Mouse (Mus musculus): Measurements from ENCODE around the gene Slc44a1. TPM values are rescaled to one million over a fixed set of nuclear protein-coding genes. Genes with fewer than 3 reads are reported as not detected.

Slc44a1 gene
- polyA plus RNA-seq, 1 experiment from 2014 or later = 8.9 TPM

GRCm38 (mm10) chr4:53516011-53516532 is 75.9 kb downstream of the Slc44a1 start:
- no peaks in the 10 kb centered on the region for H3K27me3 ChIP-seq
- no peak for DNase-seq
- no peak overlapping the region for H3K4me3 ChIP-seq (replicated peaks)
- peaks cover 20% of the 10 kb centered on the region for H3K4me1 ChIP-seq (replicated peaks)
- no peak for ATAC-seq (ENCODE audit: low read depth)
- H3K9me3 ChIP-seq (replicated peaks) = no peaks in the 10 kb centered on the region
- no peak overlapping the region for H3K27ac ChIP-seq
- H3K9ac ChIP-seq = no peak overlapping the region
- H3K4me2 ChIP-seq = no peak overlapping the region
- WGBS (ENCODE audit: insufficient replicate concordance) = 51% methylated on average over 6 of the region's 6 CpGs
- no peaks in the 10 kb centered on the region for H3K36me3 ChIP-seq

DNA sequence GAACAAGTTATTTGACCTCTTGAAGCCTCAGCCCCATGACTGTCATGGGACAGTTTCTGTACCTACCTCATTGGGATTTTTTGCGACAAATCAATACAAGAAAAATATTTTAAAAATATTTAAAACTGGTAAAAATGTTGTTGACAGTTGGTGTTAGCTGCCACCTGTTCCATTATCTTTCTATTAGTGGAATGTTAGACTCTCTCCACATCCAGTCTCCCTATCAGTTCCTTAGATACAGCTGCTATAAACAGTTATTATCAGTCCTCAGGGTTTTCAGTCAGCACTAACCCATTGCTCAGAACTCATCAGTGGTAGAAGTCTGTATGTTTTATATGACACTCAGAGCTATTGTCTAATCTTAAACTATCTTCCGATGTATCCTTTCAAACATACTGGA is 79.2 kb downstream of the Slc44a1 start:
- ATAC-seq (ENCODE audit: low read depth) (no peak), DNase-seq (no peak)
- Histone ChIP-seq H3K4me3 (replicated peaks) (no peak overlapping the region), H3K27ac (no peak overlapping the region), H3K27me3 (no peaks in the 10 kb centered on the region), H3K4me2 (no peak overlapping the region), H3K9ac (no peak overlapping the region), H3K36me3 (no peaks in the 10 kb centered on the region), H3K9me3 (replicated peaks) (no peaks in the 10 kb centered on the region), H3K4me1 (replicated peaks) (no peaks in the 10 kb centered on the region)
- WGBS (ENCODE audit: insufficient replicate concordance) = 80% methylated on average over 2 of the region's 2 CpGs

- H3K27me3 ChIP-seq = no peaks in the 10 kb centered on the region
- ATAC-seq (ENCODE audit: low read depth) (no peak), DNase-seq (no peak)
- no peaks in the 10 kb centered on the region for H3K9me3 ChIP-seq (replicated peaks)
- no peak overlapping the region for H3K27ac ChIP-seq
- no peak overlapping the region for H3K9ac ChIP-seq
- H3K4me3 ChIP-seq (replicated peaks) = no peak overlapping the region
- 0 out of 2 replicates have a peak, but pooled peaks cover 3% of the 10 kb centered on the region for H3K4me1 ChIP-seq (replicated peaks)
- no peak overlapping the region for H3K4me2 ChIP-seq
- 74% methylated on average over 8 of the region's 8 CpGs for WGBS (ENCODE audit: insufficient replicate concordance)
- no peaks in the 10 kb centered on the region for H3K36me3 ChIP-seq
These were observed 80.8 kb downstream of the Slc44a1 start for GRCm38 (mm10) chr4:53521028-53521427.

GRCm38 (mm10) chr4:53522655-53523054 is 82.4 kb downstream of the Slc44a1 start:
- H3K36me3 ChIP-seq = no peaks in the 10 kb centered on the region
- 49% methylated on average over 8 of the region's 8 CpGs for WGBS (ENCODE audit: insufficient replicate concordance)
- H3K27me3 ChIP-seq = no peaks in the 10 kb centered on the region
- no peak overlapping the region for H3K27ac ChIP-seq
- H3K9ac ChIP-seq = no peak overlapping the region
- no peak overlapping the region for H3K4me2 ChIP-seq
- no peak for DNase-seq
- ATAC-seq (ENCODE audit: low read depth) = no peak
- H3K4me1 ChIP-seq (replicated peaks) = 0 out of 2 replicates have a peak, but pooled peaks cover 3% of the 10 kb centered on the region
- H3K9me3 ChIP-seq (replicated peaks) = no peaks in the 10 kb centered on the region
- H3K4me3 ChIP-seq (replicated peaks) = no peak overlapping the region

DNA sequence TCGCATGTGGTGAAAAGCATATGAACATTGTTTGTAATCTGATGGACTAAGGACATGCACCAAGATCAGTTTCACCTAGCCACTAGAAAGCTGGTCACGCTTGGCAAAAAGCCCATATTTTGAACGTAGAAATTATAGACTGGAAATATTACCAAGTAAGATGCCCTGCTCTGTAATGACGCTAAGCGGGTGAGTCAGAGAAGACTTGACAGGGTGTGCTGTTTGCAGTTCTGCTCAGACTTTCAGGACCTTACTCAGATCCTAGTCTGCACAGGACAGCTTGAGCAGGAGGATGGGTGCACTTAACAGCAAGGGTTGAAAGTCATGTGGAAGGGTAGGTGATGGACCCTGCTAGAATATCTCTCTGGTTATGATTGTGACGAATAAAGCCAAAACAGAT is 85.3 kb downstream of the Slc44a1 start:
- 79% methylated on average over 6 of the region's 6 CpGs for WGBS (ENCODE audit: insufficient replicate concordance)
- Histone ChIP-seq H3K4me1 (replicated peaks) (0 out of 2 replicates have a peak, but pooled peaks cover 3% of the 10 kb centered on the region), H3K4me3 (replicated peaks) (no peak overlapping the region), H3K9me3 (replicated peaks) (no peaks in the 10 kb centered on the region), H3K27ac (no peak overlapping the region), H3K27me3 (no peaks in the 10 kb centered on the region), H3K9ac (no peak overlapping the region), H3K36me3 (no peaks in the 10 kb centered on the region), H3K4me2 (no peak overlapping the region)
- ATAC-seq (ENCODE audit: low read depth) (no peak), DNase-seq (no peak)

DNA sequence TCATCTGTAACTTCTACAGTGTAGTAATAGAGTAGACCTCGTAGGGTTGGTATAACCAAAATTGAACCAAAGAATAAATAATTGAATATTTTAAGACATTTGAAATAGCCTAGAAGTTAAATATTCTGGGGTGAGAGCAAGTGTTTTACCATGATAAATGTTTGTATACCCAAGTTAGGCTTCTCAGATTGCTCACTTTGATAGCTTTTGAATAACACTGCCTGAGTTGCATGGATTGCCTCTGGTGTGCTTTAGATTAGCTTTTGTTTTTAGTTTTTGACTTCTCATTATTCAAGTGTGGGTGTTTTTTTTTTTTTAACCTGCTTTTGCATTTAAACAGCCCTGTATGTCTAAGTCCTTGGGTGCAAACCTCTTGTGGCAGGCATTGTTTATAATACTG is 85.8 kb downstream of the Slc44a1 start:
- DNase-seq = no peak
- Histone ChIP-seq H3K9ac (no peak overlapping the region), H3K36me3 (no peaks in the 10 kb centered on the region), H3K27me3 (no peaks in the 10 kb centered on the region), H3K9me3 (replicated peaks) (no peaks in the 10 kb centered on the region), H3K27ac (no peak overlapping the region), H3K4me2 (no peak overlapping the region), H3K4me1 (replicated peaks) (0 out of 2 replicates have a peak, but pooled peaks cover 3% of the 10 kb centered on the region), H3K4me3 (replicated peaks) (no peak overlapping the region)
- WGBS (ENCODE audit: insufficient replicate concordance) = 62% methylated on average over 1 of the region's 1 CpGs
- no peak for ATAC-seq (ENCODE audit: low read depth)

GRCm38 (mm10) chr4:53526446-53526845 is 86.2 kb downstream of the Slc44a1 start:
- no peak for DNase-seq
- Histone ChIP-seq H3K36me3 (no peaks in the 10 kb centered on the region), H3K9me3 (replicated peaks) (no peaks in the 10 kb centered on the region), H3K27ac (no peak overlapping the region), H3K4me3 (replicated peaks) (no peak overlapping the region), H3K4me1 (replicated peaks) (0 out of 2 replicates have a peak, but pooled peaks cover 3% of the 10 kb centered on the region), H3K4me2 (no peak overlapping the region), H3K27me3 (no peaks in the 10 kb centered on the region), H3K9ac (no peak overlapping the region)
- 53% methylated on average over 2 of the region's 2 CpGs for WGBS (ENCODE audit: insufficient replicate concordance)
- no peak for ATAC-seq (ENCODE audit: low read depth)

GRCm38 (mm10) chr4:53535795-53536194 is 95.6 kb downstream of the Slc44a1 start:
- no peak overlapping the region for H3K27ac ChIP-seq

GRCm38 (mm10) chr4:53537101-53537500 is 96.9 kb downstream of the Slc44a1 start:
- Histone ChIP-seq H3K9me3 (replicated peaks) (no peaks in the 10 kb centered on the region), H3K27ac (no peak overlapping the region), H3K4me2 (no peak overlapping the region), H3K4me1 (replicated peaks) (peaks cover 9% of the 10 kb centered on the region; the same call in 1 of the 2 replicates), H3K36me3 (no peaks in the 10 kb centered on the region), H3K27me3 (no peaks in the 10 kb centered on the region), H3K9ac (no peak overlapping the region), H3K4me3 (replicated peaks) (no peak overlapping the region)
- no peak for DNase-seq
- no peak for ATAC-seq (ENCODE audit: low read depth)

More at GRCm38 (mm10) chr4:53535795-53536194, 95.6 kb downstream of the Slc44a1 start:
- no peak overlapping the region for H3K4me3 ChIP-seq (replicated peaks)
- H3K4me1 ChIP-seq (replicated peaks) = 0 out of 2 replicates have a peak, but pooled peaks cover 4% of the 10 kb centered on the region
- 79% methylated on average over 12 of the region's 12 CpGs for WGBS (ENCODE audit: insufficient replicate concordance)
- ATAC-seq (ENCODE audit: low read depth) (no peak), DNase-seq (no peak)
- H3K4me2 ChIP-seq = no peak overlapping the region
- no peaks in the 10 kb centered on the region for H3K36me3 ChIP-seq
- no peak overlapping the region for H3K9ac ChIP-seq
- H3K27me3 ChIP-seq = no peaks in the 10 kb centered on the region
- no peaks in the 10 kb centered on the region for H3K9me3 ChIP-seq (replicated peaks)

DNA sequence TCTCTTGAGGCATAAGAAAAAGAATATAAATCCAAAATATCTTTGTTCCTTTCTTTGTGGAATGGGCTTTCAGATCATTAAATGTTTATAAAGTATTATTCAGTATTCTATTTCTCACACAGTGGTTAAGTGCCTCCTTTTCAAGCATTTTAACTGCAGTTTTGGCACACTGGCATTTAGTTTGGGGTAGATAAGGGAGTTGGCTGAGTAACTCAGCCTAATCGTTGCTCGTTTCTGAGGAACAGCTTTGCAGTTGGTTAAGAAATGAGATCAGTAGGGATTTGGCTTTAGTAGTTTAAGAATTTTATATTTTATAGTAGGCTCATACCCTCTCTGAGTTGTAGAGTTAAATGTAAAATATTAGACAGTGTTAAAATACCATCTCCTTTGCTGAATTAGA is 97.3 kb downstream of the Slc44a1 start:
- 55% methylated on average over 2 of the region's 2 CpGs for WGBS (ENCODE audit: insufficient replicate concordance)
- Histone ChIP-seq H3K36me3 (no peaks in the 10 kb centered on the region), H3K27me3 (no peaks in the 10 kb centered on the region), H3K9ac (no peak overlapping the region), H3K4me1 (replicated peaks) (peaks cover 9% of the 10 kb centered on the region; the same call in 1 of the 2 replicates), H3K4me3 (replicated peaks) (no peak overlapping the region), H3K27ac (no peak overlapping the region), H3K9me3 (replicated peaks) (no peaks in the 10 kb centered on the region), H3K4me2 (no peak overlapping the region)
- DNase-seq = no peak
- ATAC-seq (ENCODE audit: low read depth) = no peak

DNA sequence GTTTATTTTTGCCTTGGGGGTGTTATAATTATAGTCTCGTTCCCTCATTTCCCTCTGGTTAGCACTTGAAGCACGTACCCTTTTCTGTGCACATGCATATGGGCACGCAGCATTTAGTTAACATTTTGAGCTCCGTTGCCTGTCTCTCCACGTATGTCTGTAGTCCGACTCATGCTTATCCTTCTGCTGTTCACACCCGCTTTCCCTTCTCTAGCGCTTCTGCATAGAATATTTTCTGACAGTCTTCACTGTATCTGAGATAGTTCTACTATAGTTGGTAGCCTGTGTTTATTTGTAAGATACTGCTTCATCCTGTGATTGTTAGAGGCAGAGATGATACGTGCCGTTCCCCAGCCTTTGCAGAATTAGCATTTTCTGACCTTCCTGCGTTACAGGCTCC is 98.4 kb downstream of the Slc44a1 start:
- H3K4me2 ChIP-seq = no peak overlapping the region
- DNase-seq = no peak
- H3K36me3 ChIP-seq = peaks cover 2% of the 10 kb centered on the region; the same call in 1 of the 2 replicates
- H3K9me3 ChIP-seq (replicated peaks) = no peaks in the 10 kb centered on the region
- H3K27ac ChIP-seq = no peak overlapping the region
- ATAC-seq (ENCODE audit: low read depth) = no peak
- no peak overlapping the region for H3K9ac ChIP-seq
- H3K27me3 ChIP-seq = no peaks in the 10 kb centered on the region
- peaks cover 9% of the 10 kb centered on the region; the same call in 1 of the 2 replicates for H3K4me1 ChIP-seq (replicated peaks)
- 84% methylated on average over 11 of the region's 11 CpGs for WGBS (ENCODE audit: insufficient replicate concordance)
- no peak overlapping the region for H3K4me3 ChIP-seq (replicated peaks)

DNA sequence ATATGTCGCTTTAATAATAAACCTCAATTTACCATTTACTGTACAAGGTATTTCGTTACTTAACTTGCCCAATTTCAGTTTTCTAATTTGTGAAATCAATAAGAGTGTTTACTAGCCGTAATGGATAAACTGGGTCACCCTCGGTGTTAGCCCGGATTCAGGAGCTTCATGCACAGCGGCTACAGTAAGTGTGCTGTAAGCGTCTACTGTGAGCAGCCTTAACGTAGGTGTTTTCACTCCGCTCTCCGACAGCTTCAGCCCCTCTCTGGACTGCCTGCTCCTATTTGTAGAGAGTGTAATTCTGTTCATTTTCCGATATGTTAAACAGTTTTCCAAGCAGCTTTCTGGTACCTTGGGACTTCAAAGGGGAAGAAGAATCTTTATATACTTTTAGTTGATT is 99.7 kb downstream of the Slc44a1 start:
- Histone ChIP-seq H3K4me3 (replicated peaks) (no peak overlapping the region), H3K4me2 (no peak overlapping the region), H3K36me3 (peaks cover 2% of the 10 kb centered on the region; the same call in 1 of the 2 replicates), H3K27me3 (no peaks in the 10 kb centered on the region), H3K9me3 (replicated peaks) (no peaks in the 10 kb centered on the region), H3K9ac (no peak overlapping the region), H3K27ac (no peak overlapping the region), H3K4me1 (replicated peaks) (peaks cover 9% of the 10 kb centered on the region; the same call in 1 of the 2 replicates)
- 78% methylated on average over 11 of the region's 11 CpGs for WGBS (ENCODE audit: insufficient replicate concordance)
- ATAC-seq (ENCODE audit: low read depth) (no peak), DNase-seq (no peak)
